Mouse (Mus musculus) heart, embryonic 10.5 days (tissue): ENCODE results near the gene Atp5l. TPM values are rescaled to one million over a fixed set of nuclear protein-coding genes. Genes with fewer than 3 reads are reported as not detected.

Experiments used
- DNase-seq: peaks from one replicate; pipeline ENCODE4 v3.0.0-alpha.2; 2017; ENCODE audit warnings: low spot score
- H3K27ac ChIP-seq: fragments of 300-500 bp; sonication (generic); 2 replicates; pipeline ENCODE4 v1.5.1; 2016; ENCODE audit warnings: mild to moderate bottlenecking
- H3K27me3 ChIP-seq: fragments of 300-500 bp; sonication (generic); 2 replicates; pipeline ENCODE4 v1.6.1; 2016; ENCODE audit warnings: mild to moderate bottlenecking; ENCODE audit not compliant: poor library complexity, insufficient read depth, severe bottlenecking
- H3K36me3 ChIP-seq: fragments of 300-500 bp; sonication (generic); 2 replicates; pipeline ENCODE4 v1.6.1; 2016; ENCODE audit warnings: mild to moderate bottlenecking, moderate library complexity
- H3K4me1 ChIP-seq: fragments of 300-500 bp; sonication (generic); 2 replicates; pipeline ENCODE4 v1.6.1; 2016; ENCODE audit warnings: mild to moderate bottlenecking
- H3K4me3 ChIP-seq: fragments of 300-500 bp; sonication (generic); 2 replicates; pipeline ENCODE4 v1.5.1; 2016; ENCODE audit warnings: mild to moderate bottlenecking, moderate library complexity
- H3K9me3 ChIP-seq: fragments of 300-500 bp; sonication (generic); 2 replicates; pipeline ENCODE4 v1.6.1; 2016; ENCODE audit warnings: mild to moderate bottlenecking, moderate library complexity
- WGBS: fragments of 180-500 bp; shearing (Covaris S2); methylation state at CpG from one replicate; pipeline ENCODE4 v1.1.7; 2016; 5-methylcytosine and 5-hydroxymethylcytosine counted together
- polyA plus RNA-seq: library from polyadenylated mRNA; unstranded; fragments of >200 nt; fragmentation: Nextera tagmentation; extraction: Ambion mirVana; gene quantifications from 2 replicates; pipeline ENCODE4 v1.2.1, GENCODE M21; 2016

Gene Atp5l
- polyA plus RNA-seq, 1 experiment from 2014 or later, result 722 TPM

- Histone ChIP-seq H3K4me1 (peaks cover 51% of the 10 kb centered on the region), H3K27ac (no peak overlapping the region), H3K9me3 (no peaks in the 10 kb centered on the region), H3K27me3 (no peaks in the 10 kb centered on the region), H3K4me3 (no peak overlapping the region), H3K36me3 (no peaks in the 10 kb centered on the region; the same call in 1 of the 2 replicates)
- no peak for DNase-seq
- 76% methylated on average over 5 of the region's 5 CpGs for WGBS
These were observed 46.9 kb downstream of the Atp5l start for GRCm38 (mm10) chr9:44873665-44874064.

GRCm38 (mm10) chr9:44868336-44869094 is 52.0 kb downstream of the Atp5l start:
- H3K4me1 ChIP-seq, result peaks cover 53% of the 10 kb centered on the region
- DNase-seq, result no peak
- WGBS, result 85% methylated on average over 13 of the region's 13 CpGs
- no peak overlapping the region for H3K27ac ChIP-seq
- no peaks in the 10 kb centered on the region for H3K9me3 ChIP-seq
- no peaks in the 10 kb centered on the region for H3K27me3 ChIP-seq
- no peak overlapping the region for H3K4me3 ChIP-seq
- peaks cover 23% of the 10 kb centered on the region for H3K36me3 ChIP-seq

- Histone ChIP-seq H3K27me3 (no peaks in the 10 kb centered on the region), H3K27ac (no peak overlapping the region), H3K4me3 (no peak overlapping the region), H3K4me1 (peaks cover 44% of the 10 kb centered on the region), H3K9me3 (no peaks in the 10 kb centered on the region), H3K36me3 (peaks cover 31% of the 10 kb centered on the region)
- DNase-seq, result no peak
- 75% methylated on average over 3 of the region's 3 CpGs for WGBS
These were observed 52.9 kb downstream of the Atp5l start for GRCm38 (mm10) chr9:44867664-44868063.

GRCm38 (mm10) chr9:44866501-44867240 is 53.9 kb downstream of the Atp5l start:
- no peak overlapping the region for H3K4me3 ChIP-seq
- H3K27ac ChIP-seq, result no peak overlapping the region
- WGBS, result 69% methylated on average over 9 of the region's 9 CpGs
- peaks cover 41% of the 10 kb centered on the region for H3K36me3 ChIP-seq
- no peaks in the 10 kb centered on the region for H3K9me3 ChIP-seq
- DNase-seq, result no peak
- H3K27me3 ChIP-seq, result no peaks in the 10 kb centered on the region
- peaks cover 39% of the 10 kb centered on the region for H3K4me1 ChIP-seq

Other genes starting within 250 kb of the Atp5l start
- not detected in 2 replicates for gene Treh, start 247.5 kb downstream of the Atp5l start, polyA plus RNA-seq
- 29.1 and 34.7 TPM in 2 replicates for gene Phldb1, start 185.5 kb downstream of the Atp5l start, polyA plus RNA-seq
- gene Arcn1, start 152.9 kb downstream of the Atp5l start, polyA plus RNA-seq, result 159 and 167 TPM in 2 replicates
- gene Ift46, start 152.8 kb downstream of the Atp5l start, polyA plus RNA-seq, result 77.2 and 84.8 TPM in 2 replicates
- gene Tmem25, start 121.4 kb downstream of the Atp5l start, polyA plus RNA-seq, result 1.7 and 1.8 TPM in 2 replicates
- gene Ttc36, start 117.7 kb downstream of the Atp5l start, polyA plus RNA-seq, result 0.50 TPM in 1 of 2 replicates, not detected in the other
- 7.4 and 10.5 TPM in 2 replicates for gene Kmt2a, start 39.4 kb downstream of the Atp5l start, polyA plus RNA-seq
- gene Ube4a, start 44.9 kb upstream of the Atp5l start, polyA plus RNA-seq, result 17.8 and 20.9 TPM in 2 replicates
- not detected in 2 replicates for gene Cd3g, start 59.7 kb upstream of the Atp5l start, polyA plus RNA-seq
- not detected in 2 replicates for gene Cd3d, start 61.0 kb upstream of the Atp5l start, polyA plus RNA-seq
- gene Cd3e, start 88.9 kb upstream of the Atp5l start, polyA plus RNA-seq, result not detected in 2 replicates
- 1.1 and 5.5 TPM in 2 replicates for gene Mpzl2, start 119.1 kb upstream of the Atp5l start, polyA plus RNA-seq
- 2.9 and 3.2 TPM in 2 replicates for gene Mpzl3, start 134.4 kb upstream of the Atp5l start, polyA plus RNA-seq
- 0.54 and 2.2 TPM in 2 replicates for gene Jaml, start 158.4 kb upstream of the Atp5l start, polyA plus RNA-seq
- gene Scn2b, start 197.0 kb upstream of the Atp5l start, polyA plus RNA-seq, result 2.3 and 5.3 TPM in 2 replicates
- 1.9 and 2.7 TPM in 2 replicates for gene Scn4b, start 217.7 kb upstream of the Atp5l start, polyA plus RNA-seq